Mouse (Mus musculus) ovary, postnatal 36 days (tissue): ENCODE results near the gene Nlgn3.
"Not testable (repeated sequence)": the region's sequence is repeated elsewhere in the genome, so short reads cannot be mapped to it uniquely, and the experiment has no call there.

Experiments used
- DNase-seq: peaks from one replicate; pipeline ENCODE4 v3.0.0; 2022; ENCODE audit warnings: low spot score, mixed read lengths

Nlgn3 gene

GRCm38 (mm10) chrX:101300427-101301030 is 1.6 kb downstream of the Nlgn3 start:
- DNase-seq: no peak

GRCm38 (mm10) chrX:101301654-101302053 is 2.7 kb downstream of the Nlgn3 start:
- DNase-seq: no peak

GRCm38 (mm10) chrX:101304646-101305045 is 5.7 kb downstream of the Nlgn3 start:
- DNase-seq: no peak

- no peak for DNase-seq
Observed at GRCm38 (mm10) chrX:101309299-101309698, 10.3 kb downstream of the Nlgn3 start.

- no peak for DNase-seq
Observed at GRCm38 (mm10) chrX:101313625-101314359, 14.8 kb downstream of the Nlgn3 start.

GRCm38 (mm10) chrX:101319775-101320174 is 20.8 kb downstream of the Nlgn3 start:
- no peak for DNase-seq

- DNase-seq: no peak
Observed at GRCm38 (mm10) chrX:101325989-101326899, 27.3 kb downstream of the Nlgn3 start.

- DNase-seq: peak; percentile 35
Observed at GRCm38 (mm10) chrX:101329372-101330028, 30.5 kb downstream of the Nlgn3 start.

GRCm38 (mm10) chrX:101332031-101332374 is 33.0 kb downstream of the Nlgn3 start:
- DNase-seq: peak; percentile 7

GRCm38 (mm10) chrX:101332375-101333211 is 33.6 kb downstream of the Nlgn3 start:
- peak; percentile 81 for DNase-seq

- no peak for DNase-seq
Observed at GRCm38 (mm10) chrX:101334606-101335005, 35.6 kb downstream of the Nlgn3 start.

- DNase-seq: no peak
Observed at GRCm38 (mm10) chrX:101338666-101339065, 39.7 kb downstream of the Nlgn3 start.

- not testable (repeated sequence) for DNase-seq
Observed at GRCm38 (mm10) chrX:101342837-101343236, 43.9 kb downstream of the Nlgn3 start.

- no peak for DNase-seq
Observed at GRCm38 (mm10) chrX:101345456-101345855, 46.5 kb downstream of the Nlgn3 start.

GRCm38 (mm10) chrX:101346475-101346874 is 47.5 kb downstream of the Nlgn3 start:
- DNase-seq: no peak

GRCm38 (mm10) chrX:101351188-101351587 is 52.2 kb downstream of the Nlgn3 start:
- no peak for DNase-seq

GRCm38 (mm10) chrX:101358902-101359301 is 59.9 kb downstream of the Nlgn3 start:
- DNase-seq: not testable (repeated sequence)

- no peak for DNase-seq
Observed at GRCm38 (mm10) chrX:101369001-101369400, 70.0 kb downstream of the Nlgn3 start.

- DNase-seq: no peak
Observed at GRCm38 (mm10) chrX:101370573-101370972, 71.6 kb downstream of the Nlgn3 start.

GRCm38 (mm10) chrX:101372946-101373345 is 74.0 kb downstream of the Nlgn3 start:
- no peak for DNase-seq
